Mouse (Mus musculus) adrenal gland, adult (tissue): ENCODE data around the gene Sfmbt1.

Source experiments
- DNase-seq, 2 experiments: peaks; one replicate each; pipeline ENCODE4 v3.0.0; 2022 to 2023; ENCODE audit warnings: low spot score in 1 of 2; ENCODE audit not compliant: inconsistent age in 2 of 2

Gene Sfmbt1

GRCm38 (mm10) chr14:30869391-30869801, 154.7 kb downstream of the Sfmbt1 start:
- DNase-seq = peak in 1 of 2 experiments; percentile 58

GRCm38 (mm10) chr14:30870206-30871147, 155.8 kb downstream of the Sfmbt1 start:
- DNase-seq = no peak
